Mouse (Mus musculus) G1E (cell line): Measurements from ENCODE around the gene Zfp697. TPM values are rescaled to one million over a fixed set of nuclear protein-coding genes. Genes with fewer than 3 reads are reported as not detected.
"Not testable (repeated sequence)": the region's sequence is repeated elsewhere in the genome, so short reads cannot be mapped to it uniquely, and the experiment has no call there.

Experiments
- ATAC-seq: 2 replicates; pipeline ENCODE4 v1.8.0; 2016; ENCODE audit warnings: mild to moderate bottlenecking; ENCODE audit not compliant: insufficient number of reproducible peaks, poor library complexity, low FRiP score, severe bottlenecking; ENCODE audit errors: extremely low read depth
- DNase-seq: peaks from one replicate; pipeline ENCODE4 v3.0.0; 2012; ENCODE audit warnings: low spot score
- H3K27me3 ChIP-seq: 2 replicates; pipeline ENCODE4 v1.6.1; 2012; ENCODE audit warnings: mild to moderate bottlenecking, low read length, inconsistent platforms; ENCODE audit not compliant: insufficient read depth
- H3K36me3 ChIP-seq: replicated peaks from 2 replicates; pipeline ENCODE3; 2012; ENCODE audit warnings: mild to moderate bottlenecking, inconsistent platforms
- H3K4me1 ChIP-seq: 2 replicates; pipeline ENCODE4 v1.6.1; 2012; ENCODE audit warnings: low read depth, low read length, inconsistent platforms, mixed read lengths; ENCODE audit not compliant: insufficient read depth
- H3K4me3 ChIP-seq: 2 replicates; pipeline ENCODE4 v1.5.1; 2012; ENCODE audit warnings: low read depth, mild to moderate bottlenecking, inconsistent platforms, low read length, moderate library complexity, mixed read lengths
- H3K9me3 ChIP-seq: replicated peaks from 2 replicates; pipeline ENCODE4 v1.6.1; 2012; ENCODE audit warnings: inconsistent platforms
- CTCF ChIP-seq: IDR thresholded peaks from 2 replicates; pipeline ENCODE4 v1.5.1; 2012; ENCODE audit warnings: low read depth, low read length, inconsistent platforms, mixed read lengths
- GATA1 ChIP-seq: IDR thresholded peaks from 2 replicates; pipeline ENCODE4 v1.6.1; 2012; ENCODE audit warnings: borderline replicate concordance, low read length, inconsistent platforms, mixed read lengths
- GATA2 ChIP-seq: IDR thresholded peaks from 2 replicates; pipeline ENCODE4 v1.6.1; 2012; ENCODE audit warnings: low read depth, low read length, inconsistent platforms, borderline replicate concordance
- POLR2AphosphoS5 ChIP-seq: IDR thresholded peaks from 2 replicates; pipeline ENCODE4 v1.6.1; 2012; ENCODE audit warnings: low read depth, low read length, inconsistent platforms; ENCODE audit not compliant: insufficient replicate concordance
- TAL1 ChIP-seq: conservative IDR thresholded peaks from 2 replicates; pipeline ENCODE4 v1.6.1; 2012; ENCODE audit warnings: low read depth, low read length, inconsistent platforms, mixed read lengths
- polyA plus RNA-seq: library from polyadenylated mRNA; stranded (reverse); fragments of >175 nt; gene quantifications from 2 replicates; pipeline ENCODE4 v1.2.3, GENCODE M21; 2012
- total RNA-seq, 2 experiments: library from RNA; stranded (forward) in 1 of 2; stranded (reverse) in 1 of 2; fragments of 200-1000 nt in 1 of 2; fragments of >200 nt in 1 of 2; fragmentation: Nextera tagmentation in 1 of 2; gene quantifications; 2 replicates each; pipeline ENCODE4 v1.2.3; 2014 to 2017

Gene Zfp697
- total and polyA plus RNA-seq, 3 experiments = 0.16 TPM; not detected in 2

DNA sequence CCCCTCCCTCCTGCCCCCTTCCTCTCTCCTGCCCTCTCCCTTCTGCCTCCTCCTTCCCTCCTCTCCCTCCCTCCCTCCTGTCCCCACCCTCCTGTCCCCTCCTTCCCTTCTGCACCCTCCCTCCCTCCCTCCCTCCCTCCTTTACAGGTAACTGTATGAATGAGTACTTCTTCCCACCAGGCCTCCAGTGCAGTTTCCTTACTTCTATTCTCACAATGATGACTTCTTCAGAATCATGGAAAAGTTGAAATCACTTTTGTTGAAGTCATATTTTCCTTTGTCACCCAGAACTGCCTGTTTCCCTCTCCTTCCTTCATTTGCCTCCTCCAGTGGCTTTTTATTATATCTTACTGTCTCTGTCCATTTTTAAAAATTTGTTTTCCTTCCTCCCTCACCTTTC, 231.7 kb downstream of the Zfp697 start:
- Histone ChIP-seq H3K27me3 (no peaks in the 10 kb centered on the region), H3K4me3 (no peak overlapping the region), H3K36me3 (no peaks in the 10 kb centered on the region), H3K4me1 (no peaks in the 10 kb centered on the region), H3K9me3 (peaks cover 17% of the 10 kb centered on the region)
- ATAC-seq (no peak), DNase-seq (no peak)
- TF ChIP-seq POLR2AphosphoS5 (no peak), TAL1 (no peak), CTCF (no peak), GATA1 (no peak), GATA2 (no peak)

DNA sequence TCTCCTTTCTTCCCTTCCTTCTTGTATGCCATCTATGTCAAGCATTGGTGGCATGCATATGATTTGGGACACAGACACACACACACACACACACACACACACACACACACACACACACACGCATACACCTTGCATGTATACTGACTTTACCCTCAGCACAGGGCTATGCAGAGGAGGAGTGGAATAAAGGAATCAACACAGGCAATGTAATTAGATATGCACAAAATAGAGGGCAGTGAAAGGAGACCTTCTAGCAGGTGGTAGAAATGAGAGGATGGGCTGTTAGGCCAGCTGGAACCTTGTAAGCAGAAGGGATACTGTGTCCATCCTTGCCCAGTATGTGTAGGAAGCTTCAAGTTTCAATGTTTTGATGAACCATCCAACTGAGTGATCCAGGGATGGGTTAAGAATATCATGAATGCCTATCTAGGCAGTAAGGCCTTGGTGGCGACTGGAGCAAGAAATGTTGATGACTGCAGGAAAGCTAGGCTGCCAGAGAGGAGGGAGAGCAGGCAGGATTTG, 232.2 kb downstream of the Zfp697 start:
- not testable (repeated sequence) for ATAC-seq, H3K4me1 ChIP-seq, DNase-seq, H3K36me3 ChIP-seq, H3K4me3 ChIP-seq, H3K27me3 ChIP-seq
- H3K9me3 ChIP-seq = peaks cover 16% of the 10 kb centered on the region

DNA sequence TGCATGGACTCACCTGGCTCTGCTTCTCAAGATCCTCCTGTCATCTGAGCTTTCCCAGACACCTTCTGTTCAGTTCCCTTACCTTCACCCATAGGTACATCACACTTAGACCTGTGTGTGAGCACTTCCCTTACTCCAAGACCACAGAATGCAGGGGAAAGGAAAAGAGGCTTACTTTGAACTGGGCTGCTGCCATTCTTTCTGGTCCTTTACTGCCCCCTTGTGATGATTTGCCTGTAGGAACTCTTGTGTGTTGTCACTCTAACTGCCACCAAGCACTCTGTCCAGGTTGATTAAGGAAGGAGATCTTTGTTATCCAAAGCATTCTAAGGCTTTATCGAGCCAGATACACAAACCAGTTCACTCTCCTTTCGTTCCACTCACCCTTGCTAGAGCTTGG, 234.0 kb downstream of the Zfp697 start:
- not testable (repeated sequence) for H3K4me1 ChIP-seq, H3K4me3 ChIP-seq, H3K27me3 ChIP-seq, ATAC-seq, H3K36me3 ChIP-seq, DNase-seq
- H3K9me3 ChIP-seq = peaks cover 15% of the 10 kb centered on the region

DNA sequence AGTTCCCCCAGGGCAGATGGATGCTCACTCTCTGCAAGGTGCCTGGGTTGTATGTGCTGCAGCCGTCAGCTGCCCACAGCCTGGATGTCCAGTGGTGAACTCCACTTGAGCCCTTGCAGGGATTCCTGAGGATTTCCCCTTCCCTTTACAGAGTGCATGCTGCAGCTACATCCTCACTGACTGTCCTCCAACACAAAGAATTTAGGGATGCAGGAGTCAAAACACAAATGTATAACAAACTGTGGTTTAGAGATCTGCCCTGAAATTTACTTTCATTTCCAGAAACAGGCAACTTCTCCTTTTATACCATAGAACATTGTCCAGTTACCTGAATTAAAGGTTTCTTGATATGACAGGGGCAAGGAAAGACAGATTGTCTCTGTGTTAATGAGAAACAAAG, 234.5 kb downstream of the Zfp697 start:
- H3K27me3 ChIP-seq, ATAC-seq, H3K4me3 ChIP-seq, DNase-seq, H3K4me1 ChIP-seq, H3K36me3 ChIP-seq: not testable (repeated sequence)
- peaks cover 15% of the 10 kb centered on the region for H3K9me3 ChIP-seq

GRCm38 (mm10) chr3:98629633-98630032, 247.4 kb downstream of the Zfp697 start:
- TF ChIP-seq GATA1 (no peak), TAL1 (no peak), GATA2 (no peak), POLR2AphosphoS5 (no peak), CTCF (no peak)
- H3K36me3 ChIP-seq = no peaks in the 10 kb centered on the region
- H3K27me3 ChIP-seq = no peaks in the 10 kb centered on the region
- ATAC-seq (no peak), DNase-seq (no peak)
- no peaks in the 10 kb centered on the region for H3K4me1 ChIP-seq
- peaks cover 2% of the 10 kb centered on the region; the same call in 1 of the 2 replicates for H3K9me3 ChIP-seq
- H3K4me3 ChIP-seq = no peak overlapping the region

- Histone ChIP-seq H3K4me3 (no peak within 1 kb of the TSS), H3K36me3 (no peaks in the 10 kb centered on the region)
- no peak for TF ChIP-seq POLR2AphosphoS5
- no peak for TF ChIP-seq TAL1
- TF ChIP-seq GATA2 = no peak
- TF ChIP-seq CTCF = no peak
- TF ChIP-seq GATA1 = no peak
Observed at GRCm38 (mm10) chr3:98630152-98630551, 247.9 kb downstream of the Zfp697 start, which contains the start of gene Hsd3b5. Gene Hsd3b5, minus strand, starts transcription at chr3:98630252.

DNA sequence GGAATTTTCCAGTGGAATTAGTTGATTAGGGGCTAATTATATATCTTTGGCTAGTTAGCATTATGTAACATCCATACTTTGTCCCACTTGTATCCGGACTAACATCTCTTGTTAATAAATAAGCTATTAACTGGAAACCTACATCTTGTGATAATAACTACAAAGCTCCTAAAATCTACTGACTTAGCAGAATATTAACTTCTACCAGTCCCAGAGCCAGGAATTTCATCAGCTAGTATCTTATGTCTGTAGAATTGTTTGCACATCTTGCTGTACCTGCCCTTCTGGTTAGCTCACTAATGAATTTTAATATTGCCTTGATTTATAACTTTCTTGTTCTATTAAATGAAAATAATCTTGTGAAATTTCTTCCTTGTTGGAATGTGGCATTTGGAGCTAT, 252.9 kb downstream of the Zfp697 start:
- Histone ChIP-seq H3K36me3 (no peaks in the 10 kb centered on the region), H3K4me3 (no peak overlapping the region), H3K9me3 (no peaks in the 10 kb centered on the region), H3K4me1 (no peaks in the 10 kb centered on the region), H3K27me3 (no peaks in the 10 kb centered on the region)
- TF ChIP-seq POLR2AphosphoS5 (no peak), TAL1 (no peak), CTCF (no peak)
- ATAC-seq (no peak), DNase-seq (no peak)

More at GRCm38 (mm10) chr3:98630152-98630551, 247.9 kb downstream of the Zfp697 start, which contains the start of gene Hsd3b5:
- ATAC-seq (no peak), DNase-seq (no peak)
- Histone ChIP-seq H3K4me1 (no peaks in the 10 kb centered on the region), H3K9me3 (peaks cover 2% of the 10 kb centered on the region; the same call in 1 of the 2 replicates), H3K27me3 (no peaks in the 10 kb centered on the region)
